ENCODE assay signal across 8 mouse cellular contexts in the genomic region with DNA sequence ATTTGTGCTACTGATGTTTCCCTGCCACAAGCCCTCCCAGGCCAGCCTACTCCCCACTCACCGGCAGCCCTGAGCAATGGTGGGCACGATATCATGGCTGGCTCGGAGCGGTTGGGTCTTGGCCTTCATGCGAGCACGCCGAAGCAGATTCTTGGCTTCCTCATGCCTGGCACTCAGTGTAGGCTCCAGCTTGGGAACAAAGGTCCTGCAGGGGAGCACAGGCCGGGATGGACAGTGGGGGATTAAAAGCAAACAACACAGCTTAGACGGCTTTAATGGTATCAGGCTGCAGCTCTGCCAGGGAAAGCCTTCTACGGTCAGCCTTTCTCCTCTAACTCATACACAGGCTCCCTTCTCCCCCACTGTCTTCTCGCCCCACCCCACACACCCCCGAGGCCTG. TPM values are rescaled to one million over a fixed set of nuclear protein-coding genes. Genes with fewer than 3 reads are reported as not detected.
A peak's percentile ranks its signal among the peaks of the same experiment; 100 is the strongest.
DNase-seq lines count a peak whose midpoint lies in the region; ATAC-seq and TF ChIP-seq lines count a peak whose summit lies in the region.

No protein-coding gene starts in this region.

- TF ChIP-seq CTCF in heart, adult 2 months (IDR thresholded peaks at IDR 0.05) = no peak

- H3K4me2 ChIP-seq in heart, embryonic 14.5 days (ENCODE audit: low read length) = 0 out of 2 replicates have a peak overlapping the region, but pooled peaks have one; percentile 2
- H3K4me2 ChIP-seq in embryonic facial prominence, embryonic 12.5 days (replicated peaks) = no peak overlapping the region
- no peak overlapping the region for H3K4me2 ChIP-seq in hindbrain, embryonic 16.5 days (ENCODE audit: low read length)
- no peak overlapping the region for H3K4me2 ChIP-seq in midbrain, embryonic 14.5 days (ENCODE audit: low read length)

- H3K4me1 ChIP-seq in heart, embryonic 14.5 days (ENCODE audit: control insufficient read depth in 2 of 2, insufficient read depth in 2 of 2, low read length in 2 of 2) = peaks cover 56 to 61% of the 10 kb centered on the region in 2 experiments
- peaks cover 26% of the 10 kb centered on the region for H3K4me1 ChIP-seq in heart, adult 2 months (ENCODE audit: control insufficient read depth, insufficient read depth, low read length)
- peaks cover 75% of the 10 kb centered on the region for H3K4me1 ChIP-seq in embryonic facial prominence, embryonic 12.5 days
- peaks cover 48% of the 10 kb centered on the region for H3K4me1 ChIP-seq in hindbrain, embryonic 16.5 days (ENCODE audit: control insufficient read depth, insufficient read depth, low read depth, low read length)
- peaks cover 73% of the 10 kb centered on the region for H3K4me1 ChIP-seq in midbrain, embryonic 14.5 days (ENCODE audit: control insufficient read depth, insufficient read depth, low read length)

- no peak for TF ChIP-seq EP300 in heart, adult 2 months (IDR thresholded peaks at IDR 0.05; ENCODE audit: insufficient read depth, low read depth, low read length)

- H3K9ac ChIP-seq in heart, embryonic 14.5 days (ENCODE audit: low read length) = peak overlapping the region; percentile 68; the same call in 1 of the 2 replicates
- no peak overlapping the region for H3K9ac ChIP-seq in heart, adult 2 months (ENCODE audit: low read depth, low read length)
- no peak overlapping the region for H3K9ac ChIP-seq in embryonic facial prominence, embryonic 12.5 days
- H3K9ac ChIP-seq in hindbrain, embryonic 16.5 days (ENCODE audit: low read depth, low read length) = no peak overlapping the region
- H3K9ac ChIP-seq in midbrain, embryonic 14.5 days (replicated peaks; ENCODE audit: low read length) = no peak overlapping the region

- no peaks in the 10 kb centered on the region for H3K9me3 ChIP-seq in heart, embryonic 14.5 days (ENCODE audit: control insufficient read depth, low read length)
- no peaks in the 10 kb centered on the region for H3K9me3 ChIP-seq in embryonic facial prominence, embryonic 12.5 days
- no peaks in the 10 kb centered on the region for H3K9me3 ChIP-seq in hindbrain, embryonic 16.5 days (ENCODE audit: control insufficient read depth, low read length)
- no peaks in the 10 kb centered on the region for H3K9me3 ChIP-seq in midbrain, embryonic 14.5 days (ENCODE audit: control insufficient read depth, low read length)

- 71% methylated on average over 12 of the region's 12 CpGs for WGBS in heart, embryonic 14.5 days
- 62% methylated on average over 12 of the region's 12 CpGs for WGBS in heart, adult 2 months
- 65% methylated on average over 12 of the region's 12 CpGs for WGBS in embryonic facial prominence, embryonic 12.5 days
- 55% methylated on average over 12 of the region's 12 CpGs for WGBS in hindbrain, embryonic 16.5 days
- 39% methylated on average over 12 of the region's 12 CpGs for WGBS in midbrain, embryonic 14.5 days

- peak overlapping the region in 1 of 2 experiments; percentile 99; a peak in 2 of 4 replicates for H3K27ac ChIP-seq in heart, embryonic 14.5 days (replicated peaks in 1 of 2; ENCODE audit: control insufficient read depth in 1 of 2, insufficient read depth in 1 of 2, low read depth in 2 of 2, low read length in 2 of 2)
- H3K27ac ChIP-seq in heart, adult 2 months = no peak overlapping the region; the same call in 1 of the 2 replicates
- H3K27ac ChIP-seq in embryonic facial prominence, embryonic 12.5 days = peak overlapping the region; percentile 55; the same call in 1 of the 2 replicates
- peak overlapping the region; percentile 81 for H3K27ac ChIP-seq in hindbrain, embryonic 16.5 days (ENCODE audit: low read depth, low read length)
- H3K27ac ChIP-seq in midbrain, embryonic 14.5 days (replicated peaks; ENCODE audit: low read depth, low read length) = peak overlapping the region; percentile 94

- H3K36me3 ChIP-seq in heart, embryonic 14.5 days (ENCODE audit: control insufficient read depth, insufficient read depth, low read length) = peaks cover 40% of the 10 kb centered on the region
- peaks cover 1% of the 10 kb centered on the region for H3K36me3 ChIP-seq in heart, adult 2 months (ENCODE audit: control insufficient read depth, insufficient read depth, low read length)
- no peaks in the 10 kb centered on the region for H3K36me3 ChIP-seq in embryonic facial prominence, embryonic 12.5 days
- H3K36me3 ChIP-seq in hindbrain, embryonic 16.5 days (ENCODE audit: control insufficient read depth, insufficient read depth, low read length) = no peaks in the 10 kb centered on the region
- no peaks in the 10 kb centered on the region for H3K36me3 ChIP-seq in midbrain, embryonic 14.5 days (ENCODE audit: control insufficient read depth, insufficient read depth, low read length)

- no peak for TF ChIP-seq POLR2A in heart, adult 2 months (IDR thresholded peaks at IDR 0.05; ENCODE audit: insufficient read depth, low read depth, low read length)

- no peaks in the 10 kb centered on the region for H3K79me2 ChIP-seq in heart, adult 2 months (replicated peaks; ENCODE audit: control insufficient read depth, insufficient read depth, low read length)

- no peak for ATAC-seq in heart, embryonic 14.5 days (ENCODE audit: insufficient number of reproducible peaks, insufficient read depth, low FRiP score, low read depth)
- ATAC-seq in embryonic facial prominence, embryonic 12.5 days (ENCODE audit: insufficient number of reproducible peaks, insufficient read depth, low FRiP score, low TSS enrichment) = no peak
- no peak for ATAC-seq in hindbrain, embryonic 16.5 days
- no peak for ATAC-seq in midbrain, embryonic 14.5 days (ENCODE audit: low FRiP score, low TSS enrichment)

- intact Hi-C loops in heart, adult 2 months (cut with DNase I) = loop anchor here (10.0 kb wide), 1 partner anchor 448 kb away; no protein-coding TSS in a partner anchor

- H3K4me3 ChIP-seq in heart, embryonic 14.5 days (ENCODE audit: control insufficient read depth in 1 of 2, insufficient read depth in 1 of 2, low read depth in 1 of 2, low read length in 2 of 2) = no peak overlapping the region
- H3K4me3 ChIP-seq in heart, adult 2 months = no peak overlapping the region
- no peak overlapping the region for H3K4me3 ChIP-seq in embryonic facial prominence, embryonic 12.5 days
- H3K4me3 ChIP-seq in hindbrain, embryonic 16.5 days (ENCODE audit: low read length) = no peak overlapping the region
- H3K4me3 ChIP-seq in midbrain, embryonic 14.5 days (replicated peaks; ENCODE audit: low read depth, low read length) = no peak overlapping the region

- no peaks in the 10 kb centered on the region for H3K27me3 ChIP-seq in heart, embryonic 14.5 days (ENCODE audit: control insufficient read depth, insufficient read depth, low read length)
- no peaks in the 10 kb centered on the region for H3K27me3 ChIP-seq in heart, adult 2 months (ENCODE audit: control insufficient read depth, insufficient read depth, low read length)
- H3K27me3 ChIP-seq in embryonic facial prominence, embryonic 12.5 days = no peaks in the 10 kb centered on the region
- H3K27me3 ChIP-seq in hindbrain, embryonic 16.5 days (replicated peaks; ENCODE audit: control insufficient read depth, insufficient read depth, low read length) = no peaks in the 10 kb centered on the region
- no peaks in the 10 kb centered on the region for H3K27me3 ChIP-seq in midbrain, embryonic 14.5 days (ENCODE audit: control insufficient read depth, insufficient read depth, low read length)

- DNase-seq in heart, adult 2 months = no peak
- DNase-seq in midbrain, embryonic 14.5 days = peak; percentile 16
- no peak for DNase-seq in testis, postnatal 10 days (ENCODE audit: low spot score)
- no peak for DNase-seq in frontal cortex, postnatal 36 days (ENCODE audit: low spot score in 2 of 2)
- no peak for DNase-seq in adrenal gland, postnatal 14 days

RNA-seq across cellular contexts. Expression of gene BC034090, which starts 11.9 kb away (rescaled TPM):
- 6.9 and 7.2 TPM in 2 replicates for polyA plus RNA-seq in heart, embryonic 14.5 days (2014; fragmentation: Nextera tagmentation; extraction: Ambion mirVana)
- 10 to 100 TPM; 37.2 to 37.5 TPM for total RNA-seq in heart, adult 2 months (2021)
- polyA plus RNA-seq in heart, adult 2 months (2012; rRNA removed) = 31.8 and 44.8 TPM in 2 replicates
- 6.8 and 6.9 TPM in 2 replicates for polyA plus RNA-seq in embryonic facial prominence, embryonic 12.5 days (2016; fragmentation: Nextera tagmentation; extraction: Ambion mirVana)
- polyA plus RNA-seq in hindbrain, embryonic 16.5 days (2015; fragmentation: Nextera tagmentation; extraction: Ambion mirVana) = 6.0 and 6.1 TPM in 2 replicates
- polyA plus RNA-seq in midbrain, embryonic 14.5 days (2014; fragmentation: Nextera tagmentation; extraction: Ambion mirVana) = 3.4 and 3.5 TPM in 2 replicates
- total RNA-seq in adrenal gland, postnatal 14 days (2021) = 26.9 and 32.3 TPM in 2 replicates
